Mouse (Mus musculus): ENCODE measurements around the gene Olfr827. TPM values are rescaled to one million over a fixed set of nuclear protein-coding genes. Genes with fewer than 3 reads are reported as not detected.

Olfr827 gene
- polyA plus RNA-seq, 2 experiments = not detected

GRCm38 (mm10) chr10:130166666-130167065, 47.5 kb downstream of the Olfr827 start, which contains the start of gene Olfr825:
Olfr825 (minus strand) TSS chr10:130166766.
- DNase-seq (ENCODE audit: low spot score) = no peak
- Histone ChIP-seq H3K9me3 (ENCODE audit: control insufficient read depth, low read length) (no peaks in the 10 kb centered on the region), H3K36me3 (ENCODE audit: control insufficient read depth, insufficient read depth, low read length) (no peaks in the 10 kb centered on the region), H3K9ac (ENCODE audit: low read depth, low read length, severe bottlenecking) (no peak within 1 kb of the TSS), H3K27ac (replicated peaks; ENCODE audit: low read depth, low read length) (no peak within 1 kb of the TSS), H3K4me2 (replicated peaks; ENCODE audit: low read depth, low read length, severe bottlenecking) (no peak within 1 kb of the TSS), H3K4me1 (ENCODE audit: control insufficient read depth, insufficient read depth, low read length) (no peaks in the 10 kb centered on the region), H3K4me3 (replicated peaks; ENCODE audit: low read length) (no peak within 1 kb of the TSS), H3K27me3 (ENCODE audit: control insufficient read depth, insufficient read depth, low read length) (no peaks in the 10 kb centered on the region)
- no peak for TF ChIP-seq POLR2A (IDR thresholded peaks at IDR 0.05; ENCODE audit: borderline replicate concordance, extremely low read depth, insufficient read depth, insufficient read length)
- no peak for ATAC-seq (ENCODE audit: low FRiP score, low read depth)

- no peak overlapping the region for H3K4me2 ChIP-seq (replicated peaks; ENCODE audit: low read depth, low read length, severe bottlenecking)
- DNase-seq (ENCODE audit: low spot score) (no peak), ATAC-seq (ENCODE audit: low FRiP score, low read depth) (no peak)
- H3K27me3 ChIP-seq (ENCODE audit: control insufficient read depth, insufficient read depth, low read length) = no peaks in the 10 kb centered on the region
- TF ChIP-seq POLR2A (IDR thresholded peaks at IDR 0.05; ENCODE audit: borderline replicate concordance, extremely low read depth, insufficient read depth, insufficient read length) = no peak
- H3K36me3 ChIP-seq (ENCODE audit: control insufficient read depth, insufficient read depth, low read length) = no peaks in the 10 kb centered on the region
- no peaks in the 10 kb centered on the region for H3K4me1 ChIP-seq (ENCODE audit: control insufficient read depth, insufficient read depth, low read length)
- no peaks in the 10 kb centered on the region for H3K9me3 ChIP-seq (ENCODE audit: control insufficient read depth, low read length)
- H3K27ac ChIP-seq (replicated peaks; ENCODE audit: low read depth, low read length) = no peak overlapping the region
- no peak overlapping the region for H3K9ac ChIP-seq (ENCODE audit: low read depth, low read length, severe bottlenecking)
- no peak overlapping the region for H3K4me3 ChIP-seq (replicated peaks; ENCODE audit: low read length)
Observed at GRCm38 (mm10) chr10:130165196-130165595, 49.0 kb downstream of the Olfr827 start.

Other genes with a start within 250 kb of the Olfr827 start
- not detected in 2 replicates for gene Olfr819, start 247.1 kb downstream of the Olfr827 start, polyA plus RNA-seq (2012; rRNA removed)
- gene Olfr819, start 247.1 kb downstream of the Olfr827 start, polyA plus RNA-seq (2014; fragmentation: Nextera tagmentation; extraction: Ambion mirVana) = not detected in 2 replicates
- gene Olfr247, start 238.3 kb downstream of the Olfr827 start, polyA plus RNA-seq (2012; rRNA removed) = not detected in 2 replicates
- not detected in 2 replicates for gene Olfr247, start 238.3 kb downstream of the Olfr827 start, polyA plus RNA-seq (2014; fragmentation: Nextera tagmentation; extraction: Ambion mirVana)
- not detected in 2 replicates for gene Gm10310, start 229.3 kb downstream of the Olfr827 start, polyA plus RNA-seq (2012; rRNA removed)
- not detected in 2 replicates for gene Gm10310, start 229.3 kb downstream of the Olfr827 start, polyA plus RNA-seq (2014; fragmentation: Nextera tagmentation; extraction: Ambion mirVana)
- not detected in 2 replicates for gene Olfr820, start 201.8 kb downstream of the Olfr827 start, polyA plus RNA-seq (2012; rRNA removed)
- gene Olfr820, start 201.8 kb downstream of the Olfr827 start, polyA plus RNA-seq (2014; fragmentation: Nextera tagmentation; extraction: Ambion mirVana) = not detected in 2 replicates
- gene Olfr821, start 184.1 kb downstream of the Olfr827 start, polyA plus RNA-seq (2012; rRNA removed) = not detected in 2 replicates
- gene Olfr821, start 184.1 kb downstream of the Olfr827 start, polyA plus RNA-seq (2014; fragmentation: Nextera tagmentation; extraction: Ambion mirVana) = not detected in 2 replicates
- not detected in 2 replicates for gene Olfr822, start 143.2 kb downstream of the Olfr827 start, polyA plus RNA-seq (2012; rRNA removed)
- not detected in 2 replicates for gene Olfr822, start 143.2 kb downstream of the Olfr827 start, polyA plus RNA-seq (2014; fragmentation: Nextera tagmentation; extraction: Ambion mirVana)
- not detected in 2 replicates for gene Olfr823, start 99.0 kb downstream of the Olfr827 start, polyA plus RNA-seq (2012; rRNA removed)
- not detected in 2 replicates for gene Olfr823, start 99.0 kb downstream of the Olfr827 start, polyA plus RNA-seq (2014; fragmentation: Nextera tagmentation; extraction: Ambion mirVana)
- gene Olfr824, start 84.4 kb downstream of the Olfr827 start, polyA plus RNA-seq (2012; rRNA removed) = not detected in 2 replicates
- gene Olfr824, start 84.4 kb downstream of the Olfr827 start, polyA plus RNA-seq (2014; fragmentation: Nextera tagmentation; extraction: Ambion mirVana) = not detected in 2 replicates
- gene Olfr825, start 47.6 kb downstream of the Olfr827 start, polyA plus RNA-seq (2012; rRNA removed) = not detected in 2 replicates
- not detected in 2 replicates for gene Olfr825, start 47.6 kb downstream of the Olfr827 start, polyA plus RNA-seq (2014; fragmentation: Nextera tagmentation; extraction: Ambion mirVana)
- not detected in 2 replicates for gene Olfr826, start 30.2 kb downstream of the Olfr827 start, polyA plus RNA-seq (2012; rRNA removed)
- gene Olfr826, start 30.2 kb downstream of the Olfr827 start, polyA plus RNA-seq (2014; fragmentation: Nextera tagmentation; extraction: Ambion mirVana) = not detected in 2 replicates
- not detected in 2 replicates for gene Neurod4, start 65.8 kb upstream of the Olfr827 start, polyA plus RNA-seq (2012; rRNA removed)
- gene Neurod4, start 65.8 kb upstream of the Olfr827 start, polyA plus RNA-seq (2014; fragmentation: Nextera tagmentation; extraction: Ambion mirVana) = 0.06 TPM in 1 of 2 replicates, not detected in the other
- 0.93 and 1.8 TPM in 2 replicates for gene Tespa1, start 108.5 kb upstream of the Olfr827 start, polyA plus RNA-seq (2012; rRNA removed)
- gene Tespa1, start 108.5 kb upstream of the Olfr827 start, polyA plus RNA-seq (2014; fragmentation: Nextera tagmentation; extraction: Ambion mirVana) = 1.9 and 2.3 TPM in 2 replicates
- 0.01 TPM in 2 replicates for gene Vmn2r84, start 179.9 kb upstream of the Olfr827 start, polyA plus RNA-seq (2012; rRNA removed)
- 0.03 TPM in 1 of 2 replicates, not detected in the other for gene Vmn2r84, start 179.9 kb upstream of the Olfr827 start, polyA plus RNA-seq (2014; fragmentation: Nextera tagmentation; extraction: Ambion mirVana)
- gene Vmn2r85, start 215.3 kb upstream of the Olfr827 start, polyA plus RNA-seq (2012; rRNA removed) = 0.03 and 0.04 TPM in 2 replicates
- not detected in 2 replicates for gene Vmn2r85, start 215.3 kb upstream of the Olfr827 start, polyA plus RNA-seq (2014; fragmentation: Nextera tagmentation; extraction: Ambion mirVana)
- 0.04 and 0.05 TPM in 2 replicates for gene Vmn2r86, start 241.6 kb upstream of the Olfr827 start, polyA plus RNA-seq (2012; rRNA removed)
- gene Vmn2r86, start 241.6 kb upstream of the Olfr827 start, polyA plus RNA-seq (2014; fragmentation: Nextera tagmentation; extraction: Ambion mirVana) = not detected in 2 replicates

Measured in limb, embryonic 14.5 days (tissue).